Mouse (Mus musculus): Measurements from ENCODE around the gene Glt28d2.

DNA sequence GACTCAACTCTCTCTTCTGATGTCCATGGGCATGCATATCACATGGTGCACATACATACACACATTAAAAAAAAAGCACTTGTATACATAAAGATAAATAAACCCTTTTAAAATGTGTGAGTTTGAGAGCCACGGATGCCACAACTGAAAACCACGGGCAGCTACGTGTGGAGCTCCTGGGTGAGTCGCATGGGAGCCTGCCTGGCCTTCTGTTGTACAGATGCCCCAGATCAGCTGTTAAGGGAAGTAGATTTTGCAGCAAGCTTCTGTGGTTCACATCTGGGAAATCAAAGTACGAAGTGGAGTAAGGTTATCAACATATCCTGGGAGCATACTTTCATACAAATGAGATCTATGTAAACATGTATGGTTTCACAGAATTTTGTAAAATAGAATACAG is 46.3 kb upstream of the Glt28d2 start:
- TF ChIP-seq POLR2A (IDR thresholded peaks at IDR 0.05; ENCODE audit: insufficient read depth, low read length) (no peak), CTCF (IDR thresholded peaks at IDR 0.05; ENCODE audit: low read depth, low read length) (no peak), EP300 (IDR thresholded peaks at IDR 0.05; ENCODE audit: insufficient read depth, low read depth, low read length) (no peak)
